Mouse (Mus musculus) liver, embryonic 11.5 days (tissue): ENCODE data around the gene Hormad1. TPM values are rescaled to one million over a fixed set of nuclear protein-coding genes. Genes with fewer than 3 reads are reported as not detected.
"Not testable (repeated sequence)": the region's sequence is repeated elsewhere in the genome, so short reads cannot be mapped to it uniquely, and the experiment has no call there.

Experiments
- ATAC-seq: fragments of 200-750 bp; cut with Nextera tagmentation; replicated peaks from 2 replicates; pipeline ENCODE4 v1.8.0; 2017; ENCODE audit warnings: moderate number of reproducible peaks, mild to moderate bottlenecking, moderate TSS enrichment, moderate library complexity; ENCODE audit not compliant: low FRiP score
- DNase-seq: peaks from one replicate; pipeline ENCODE4 v3.0.0-alpha.2; 2017; ENCODE audit warnings: low spot score
- H3K27ac ChIP-seq: fragments of 300-500 bp; sonication (generic); 2 replicates; pipeline ENCODE4 v1.5.1; 2014; ENCODE audit warnings: mild to moderate bottlenecking, low read depth, low read length, control low read depth
- H3K27me3 ChIP-seq: fragments of 300-500 bp; sonication (generic); replicated peaks from 2 replicates; pipeline ENCODE4 v1.6.1; 2014; ENCODE audit warnings: low read length, mixed read lengths; ENCODE audit not compliant: control insufficient read depth, insufficient read depth
- H3K36me3 ChIP-seq: fragments of 300-500 bp; sonication (generic); 2 replicates; pipeline ENCODE4 v1.6.1; 2014; ENCODE audit warnings: mild to moderate bottlenecking, low read length, moderate library complexity, mixed read lengths; ENCODE audit not compliant: control insufficient read depth, insufficient read depth
- H3K4me1 ChIP-seq: fragments of 300-500 bp; sonication (generic); replicated peaks from 2 replicates; pipeline ENCODE4 v1.6.1; 2014; ENCODE audit warnings: low read length, mixed read lengths; ENCODE audit not compliant: control insufficient read depth, insufficient read depth
- H3K4me2 ChIP-seq: fragments of 300-500 bp; sonication (generic); 2 replicates; pipeline ENCODE4 v1.6.1; 2014; ENCODE audit warnings: mild to moderate bottlenecking, control low read depth, moderate library complexity
- H3K4me3 ChIP-seq: fragments of 300-500 bp; sonication (generic); 2 replicates; pipeline ENCODE4 v1.5.1; 2014; ENCODE audit warnings: low read depth, low read length, control low read depth
- H3K9ac ChIP-seq: fragments of 300-500 bp; sonication (generic); 2 replicates; pipeline ENCODE4 v1.6.1; 2014; ENCODE audit warnings: low read depth, low read length, control low read depth
- H3K9me3 ChIP-seq: fragments of 300-500 bp; sonication (generic); 2 replicates; pipeline ENCODE4 v1.6.1; 2016; ENCODE audit warnings: low read length, inconsistent platforms, mixed read lengths; ENCODE audit not compliant: control insufficient read depth
- WGBS: fragments of 180-500 bp; shearing (Covaris S2); extraction: QIAGEN DNeasy Blood & Tissue Kit; methylation state at CpG from one replicate; pipeline ENCODE4 v1.1.7; 2014; 5-methylcytosine and 5-hydroxymethylcytosine counted together
- polyA plus RNA-seq: library from polyadenylated mRNA; unstranded; fragments of >200 nt; fragmentation: Nextera tagmentation; extraction: Ambion mirVana; gene quantifications from 2 replicates; pipeline ENCODE4 v1.2.1, GENCODE M21; 2014

Gene Hormad1
- polyA plus RNA-seq, 1 experiment from 2014 or later = 0.23 TPM

GRCm38 (mm10) chr3:95623551-95623950, 64.1 kb downstream of the Hormad1 start:
- DNase-seq = no peak
- Histone ChIP-seq H3K27ac (no peak overlapping the region), H3K27me3 (no peaks in the 10 kb centered on the region), H3K4me1 (peaks cover 7% of the 10 kb centered on the region), H3K4me2 (no peak overlapping the region), H3K36me3 (peaks cover 14% of the 10 kb centered on the region), H3K4me3 (no peak overlapping the region), H3K9me3 (no peaks in the 10 kb centered on the region), H3K9ac (no peak overlapping the region)
- 72% methylated on average over 2 of the region's 2 CpGs for WGBS
- no peak for ATAC-seq

GRCm38 (mm10) chr3:95623991-95624515, 64.6 kb downstream of the Hormad1 start:
- DNase-seq, H3K9me3 ChIP-seq, ATAC-seq, H3K4me1 ChIP-seq, H3K27me3 ChIP-seq: not testable (repeated sequence)
- Histone ChIP-seq H3K4me3 (peak overlapping the region; percentile 68), H3K9ac (peak overlapping the region; percentile 61; the same call in 1 of the 2 replicates), H3K36me3 (peaks cover 19% of the 10 kb centered on the region), H3K4me2 (peak overlapping the region; percentile 73), H3K27ac (0 out of 2 replicates have a peak overlapping the region, but pooled peaks have one; percentile 60)
- WGBS = 62% methylated on average over 5 of the region's 5 CpGs

- Histone ChIP-seq H3K9ac (peak within 1 kb of the TSS; percentile 70), H3K9me3 (no peaks in the 10 kb centered on the region), H3K4me2 (peak within 1 kb of the TSS; percentile 80), H3K27me3 (no peaks in the 10 kb centered on the region), H3K4me3 (peak within 1 kb of the TSS; percentile 68), H3K36me3 (peaks cover 23% of the 10 kb centered on the region), H3K27ac (peak within 1 kb of the TSS; percentile 64), H3K4me1 (peaks cover 7% of the 10 kb centered on the region)
- ATAC-seq (peak; percentile 98), DNase-seq (peak; percentile 98)
- WGBS = under 1% methylated on average over 44 of the region's 44 CpGs
These were observed 65.4 kb downstream of the Hormad1 start, which contains the start of gene Ensa for GRCm38 (mm10) chr3:95624628-95625503. Ensa (plus strand) TSS chr3:95624993.

GRCm38 (mm10) chr3:95627763-95628162, 68.3 kb downstream of the Hormad1 start:
- Histone ChIP-seq H3K9ac (no peak overlapping the region), H3K4me1 (peaks cover 7% of the 10 kb centered on the region), H3K27me3 (no peaks in the 10 kb centered on the region), H3K27ac (no peak overlapping the region), H3K9me3 (no peaks in the 10 kb centered on the region), H3K4me3 (no peak overlapping the region), H3K4me2 (no peak overlapping the region), H3K36me3 (peaks cover 44% of the 10 kb centered on the region)
- ATAC-seq (no peak), DNase-seq (no peak)
- 83% methylated on average over 5 of the region's 5 CpGs for WGBS

GRCm38 (mm10) chr3:95629755-95630154, 70.3 kb downstream of the Hormad1 start:
- WGBS = 85% methylated on average over 4 of the region's 4 CpGs
- no peak for ATAC-seq
- peaks cover 4% of the 10 kb centered on the region for H3K4me1 ChIP-seq

GRCm38 (mm10) chr3:95630856-95631255, 71.4 kb downstream of the Hormad1 start:
- no peaks in the 10 kb centered on the region for H3K9me3 ChIP-seq
- peaks cover 55% of the 10 kb centered on the region for H3K36me3 ChIP-seq
- H3K9ac ChIP-seq = no peak overlapping the region
- no peak overlapping the region for H3K27ac ChIP-seq
- no peak overlapping the region for H3K4me2 ChIP-seq
- no peaks in the 10 kb centered on the region for H3K27me3 ChIP-seq
- 77% methylated on average over 3 of the region's 3 CpGs for WGBS
- no peak overlapping the region for H3K4me3 ChIP-seq
- H3K4me1 ChIP-seq = peaks cover 3% of the 10 kb centered on the region
- DNase-seq = no peak
- no peak for ATAC-seq

More at GRCm38 (mm10) chr3:95629755-95630154, 70.3 kb downstream of the Hormad1 start:
- Histone ChIP-seq H3K27ac (no peak overlapping the region), H3K27me3 (no peaks in the 10 kb centered on the region), H3K36me3 (peaks cover 54% of the 10 kb centered on the region), H3K9ac (no peak overlapping the region), H3K9me3 (no peaks in the 10 kb centered on the region), H3K4me2 (no peak overlapping the region), H3K4me3 (no peak overlapping the region)
- DNase-seq = no peak

- 83% methylated on average over 6 of the region's 6 CpGs for WGBS
- H3K27me3 ChIP-seq = no peaks in the 10 kb centered on the region
- no peak overlapping the region for H3K9ac ChIP-seq
- H3K4me2 ChIP-seq = no peak overlapping the region
- DNase-seq (no peak), ATAC-seq (no peak)
- H3K27ac ChIP-seq = no peak overlapping the region
- peaks cover 55% of the 10 kb centered on the region for H3K36me3 ChIP-seq
- H3K4me3 ChIP-seq = no peak overlapping the region
- no peaks in the 10 kb centered on the region; the same call in 1 of the 2 replicates for H3K4me1 ChIP-seq
- H3K9me3 ChIP-seq = no peaks in the 10 kb centered on the region
These were observed 71.8 kb downstream of the Hormad1 start for GRCm38 (mm10) chr3:95631304-95631703.

GRCm38 (mm10) chr3:95632648-95633588, 73.4 kb downstream of the Hormad1 start:
- ATAC-seq (0 out of 2 replicates have a peak, but pooled peaks have one; percentile 22), DNase-seq (no peak)
- no peaks in the 10 kb centered on the region for H3K27me3 ChIP-seq
- H3K4me2 ChIP-seq = no peak overlapping the region
- H3K9ac ChIP-seq = no peak overlapping the region
- H3K27ac ChIP-seq = no peak overlapping the region
- no peak overlapping the region for H3K4me3 ChIP-seq
- peaks cover 50% of the 10 kb centered on the region for H3K36me3 ChIP-seq
- no peaks in the 10 kb centered on the region for H3K9me3 ChIP-seq
- H3K4me1 ChIP-seq = peaks cover 6% of the 10 kb centered on the region
- WGBS = 78% methylated on average over 12 of the region's 12 CpGs
